Mouse (Mus musculus): ENCODE results near the gene Gpx2.
A peak's percentile ranks its signal among the peaks of the same experiment; 100 is the strongest.

The Gpx2 gene

DNA sequence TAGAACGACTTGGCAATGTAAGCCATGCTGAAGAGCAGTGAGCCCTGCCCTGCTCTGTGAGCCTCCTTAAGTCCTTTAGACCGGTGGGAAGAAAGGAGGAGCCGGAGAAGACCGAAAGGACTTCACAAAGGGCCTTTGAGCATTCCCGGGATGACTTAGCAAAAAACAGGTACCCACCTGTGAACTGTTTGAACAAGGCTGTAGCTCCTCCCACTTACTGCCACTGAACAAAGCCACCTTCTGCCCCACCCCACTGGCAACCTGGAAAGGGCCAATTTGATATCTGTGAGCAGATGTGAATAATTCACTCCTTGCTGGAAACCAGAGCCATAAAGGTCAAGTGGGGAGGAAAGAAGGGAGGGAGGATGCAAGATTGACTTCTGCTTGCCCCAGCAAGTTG lies at the start of gene Gpx2:
Gpx2 (minus strand) TSS at position 205 of the 400 bp plus-strand sequence.
- no peak for DNase-seq

GRCm38 (mm10) chr12:76844346-76845061 lies 49.1 kb upstream of the Gpx2 start:
- no peak for DNase-seq

- DNase-seq = no peak
Observed at GRCm38 (mm10) chr12:76840081-76840480, 44.7 kb upstream of the Gpx2 start.

GRCm38 (mm10) chr12:76839298-76839697 lies 43.9 kb upstream of the Gpx2 start:
- no peak for DNase-seq

DNA sequence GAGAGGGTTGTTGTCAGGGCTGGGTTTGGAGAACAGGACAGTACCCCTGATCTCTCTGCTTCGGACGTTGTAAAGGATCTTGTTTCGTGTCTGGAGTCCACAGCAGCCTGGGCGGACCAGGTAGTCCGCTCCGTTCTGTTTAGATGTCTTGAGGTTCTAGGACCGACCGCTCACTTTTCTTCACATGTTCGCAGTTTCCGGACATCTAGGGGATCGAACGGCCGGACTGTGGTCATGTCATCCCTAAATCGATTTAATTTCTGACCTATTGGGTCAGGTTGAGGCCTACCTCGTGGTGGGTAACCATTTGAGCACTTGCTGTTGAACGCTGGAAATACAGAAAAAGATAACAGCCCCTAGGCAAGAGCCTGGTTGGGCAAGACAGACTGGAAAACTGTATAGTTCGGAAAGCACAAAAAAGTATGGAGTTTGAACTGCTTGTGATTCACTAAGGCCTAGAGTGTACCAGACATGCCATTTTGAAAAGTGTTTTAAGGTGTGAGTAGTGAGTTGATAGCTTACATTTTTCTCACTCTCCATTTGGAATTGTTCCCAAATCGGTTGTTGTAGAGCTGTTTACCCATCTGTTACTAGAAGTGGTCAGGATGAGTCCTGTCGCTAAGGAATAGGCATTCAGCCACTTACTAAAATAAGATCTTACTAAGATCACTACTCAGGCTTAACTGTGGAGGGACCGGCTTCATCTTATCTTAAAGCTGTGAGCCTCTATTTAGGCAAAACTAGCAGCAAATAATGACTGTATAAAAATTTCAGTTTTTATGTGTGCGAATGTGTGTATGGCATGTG lies 42.7 kb upstream of the Gpx2 start:
- DNase-seq = no peak

DNA sequence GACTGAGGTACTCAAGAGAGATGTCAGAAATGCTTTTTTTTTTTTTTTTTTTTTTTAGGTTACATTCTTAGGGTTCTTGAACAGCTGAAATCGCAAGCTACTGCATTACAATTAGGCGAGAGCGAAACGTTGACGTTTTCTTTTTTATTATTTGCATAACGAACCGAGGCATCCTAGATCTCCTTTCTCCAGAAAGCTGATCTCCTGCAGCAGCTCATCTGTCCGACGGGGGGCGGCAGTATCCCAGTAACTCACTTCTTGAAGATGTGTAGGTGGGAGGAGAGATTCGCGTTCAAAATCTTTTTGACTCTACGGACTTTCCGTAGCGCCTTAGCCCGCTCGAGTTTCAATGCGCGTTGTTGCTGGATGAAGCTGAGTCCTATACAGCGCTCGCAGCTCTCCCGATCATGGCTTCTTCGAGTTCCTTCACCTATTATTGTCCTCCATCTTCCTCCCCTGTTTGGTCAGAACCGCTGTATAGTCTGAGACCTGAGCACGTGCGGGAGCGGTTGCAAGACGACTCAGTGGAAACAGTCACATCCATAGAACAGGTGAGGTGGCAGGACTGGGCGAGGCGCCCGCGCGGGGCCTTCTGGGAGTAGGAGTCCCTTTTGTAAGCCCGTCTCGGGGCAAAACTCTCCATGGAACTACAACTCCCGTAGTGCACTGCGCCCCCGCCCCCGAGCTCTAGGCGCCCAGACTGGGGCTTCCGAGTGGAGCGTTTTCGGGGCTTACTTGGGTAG lies 41.9 kb upstream of the Gpx2 start:
- DNase-seq = peak; percentile 97 to 98

DNA sequence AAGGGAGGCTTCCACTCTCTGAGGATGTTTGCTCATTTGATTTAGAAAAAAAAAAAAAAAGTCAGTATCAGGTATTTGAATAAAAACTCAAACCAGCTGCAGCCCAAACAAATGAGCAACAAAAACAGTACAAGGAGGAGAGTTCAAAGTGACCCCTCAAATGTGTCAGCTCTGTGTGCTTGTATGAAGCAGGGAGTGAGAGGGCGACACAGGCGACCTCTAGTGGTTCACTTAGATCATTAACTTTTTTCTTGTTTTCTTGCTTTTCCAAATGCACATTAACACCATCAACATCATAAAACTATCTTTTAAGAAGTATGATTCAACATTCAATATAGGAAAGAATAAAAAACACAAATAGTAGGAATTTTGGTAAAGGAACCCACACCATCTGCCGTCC lies 37.4 kb upstream of the Gpx2 start:
- DNase-seq = peak; percentile 37 to 49

GRCm38 (mm10) chr12:76825283-76825682 lies 29.9 kb upstream of the Gpx2 start:
- DNase-seq = no peak

DNA sequence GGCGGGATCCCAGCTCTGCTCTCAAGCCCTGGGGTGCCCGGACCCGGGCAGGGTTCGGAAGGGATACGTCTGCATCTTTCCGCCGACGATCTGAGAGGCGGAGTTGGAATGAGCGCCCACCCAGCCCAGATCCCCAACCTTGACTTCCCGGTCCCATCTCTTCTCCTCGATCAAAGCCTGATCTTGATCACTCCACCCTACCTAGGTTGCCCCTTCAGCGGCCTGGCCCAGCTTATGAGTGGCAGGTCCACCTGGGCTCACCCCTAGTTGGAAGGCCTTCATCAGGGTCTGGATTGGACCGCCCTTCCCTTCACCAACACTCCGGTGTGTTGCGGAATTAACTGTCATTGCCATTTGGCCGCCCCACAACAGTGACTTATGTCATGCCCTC lies 27.3 kb upstream of the Gpx2 start, which contains the start of gene Rab15:
Rab15 (minus strand) TSS at position 258 of the 391 bp plus-strand sequence.
- DNase-seq = no peak

- DNase-seq = peak; percentile 54 to 63
Observed at GRCm38 (mm10) chr12:76822002-76822650, 26.8 kb upstream of the Gpx2 start.

GRCm38 (mm10) chr12:76820615-76821014 lies 25.3 kb upstream of the Gpx2 start:
- no peak for DNase-seq

GRCm38 (mm10) chr12:76819816-76820215 lies 24.5 kb upstream of the Gpx2 start:
- DNase-seq = no peak

DNA sequence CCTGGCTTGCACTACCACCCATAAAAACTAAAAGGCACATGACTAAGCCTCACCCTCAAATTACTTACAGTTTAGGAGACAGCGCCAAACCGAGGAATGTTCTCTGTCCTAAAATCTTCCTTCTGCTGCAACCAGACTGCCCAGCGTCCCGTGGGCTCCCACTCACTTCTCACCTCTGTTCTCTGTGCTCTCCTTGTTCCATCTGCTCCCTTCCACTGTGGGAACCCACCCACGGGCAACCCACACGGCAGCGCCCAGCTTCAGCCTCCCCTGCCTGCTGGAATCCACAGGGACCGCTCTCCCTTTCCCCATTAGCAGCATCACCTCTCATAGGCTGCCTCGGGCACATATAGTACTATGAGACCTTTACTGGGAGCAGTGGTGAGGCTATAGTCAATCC lies 23.6 kb upstream of the Gpx2 start:
- no peak for DNase-seq

GRCm38 (mm10) chr12:76818120-76818519 lies 22.8 kb upstream of the Gpx2 start:
- DNase-seq = peak; percentile 37 to 57

DNA sequence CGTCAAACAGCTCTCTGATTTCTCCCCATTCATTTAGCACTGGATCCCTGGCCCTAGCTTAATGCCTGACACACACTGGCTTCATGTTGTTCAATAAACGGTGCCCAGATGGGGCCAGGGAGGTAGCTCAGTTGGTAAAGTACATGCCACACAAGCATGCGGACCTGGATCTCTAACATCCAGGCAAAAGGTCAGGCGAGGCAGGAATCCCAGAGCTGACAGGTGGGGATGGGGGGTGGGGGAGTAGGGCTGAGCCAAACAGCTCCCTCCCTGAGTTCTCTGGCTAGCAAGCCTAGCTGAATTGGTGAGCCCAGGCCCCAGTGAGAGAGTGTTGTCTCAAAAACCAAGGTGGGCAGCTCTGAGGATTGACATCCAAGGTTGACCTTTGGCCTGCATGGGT lies 21.8 kb upstream of the Gpx2 start:
- no peak for DNase-seq

DNA sequence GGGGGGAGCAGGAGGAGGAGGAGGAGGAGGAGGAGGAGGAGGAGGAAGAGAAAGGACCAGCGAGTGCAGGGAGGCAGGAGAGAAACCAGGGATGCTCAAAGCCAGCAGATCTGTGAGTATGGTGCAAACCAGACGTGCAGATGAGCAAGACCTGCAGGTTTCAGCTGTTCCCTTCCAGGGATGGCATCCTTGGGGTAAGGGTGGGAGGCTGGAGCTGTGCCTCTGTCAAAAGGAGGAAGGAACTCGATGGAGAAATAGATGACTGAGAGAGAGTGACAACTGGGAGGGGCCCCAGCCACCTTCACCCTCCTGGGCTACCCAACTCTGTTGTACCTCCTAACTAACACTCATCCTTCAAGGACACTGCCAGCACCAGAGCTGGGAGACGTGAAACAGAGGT lies 21.4 kb upstream of the Gpx2 start:
- DNase-seq = no peak

GRCm38 (mm10) chr12:76814120-76814519 lies 18.8 kb upstream of the Gpx2 start:
- DNase-seq = no peak

GRCm38 (mm10) chr12:76813543-76813942 lies 18.2 kb upstream of the Gpx2 start:
- DNase-seq = no peak

DNA sequence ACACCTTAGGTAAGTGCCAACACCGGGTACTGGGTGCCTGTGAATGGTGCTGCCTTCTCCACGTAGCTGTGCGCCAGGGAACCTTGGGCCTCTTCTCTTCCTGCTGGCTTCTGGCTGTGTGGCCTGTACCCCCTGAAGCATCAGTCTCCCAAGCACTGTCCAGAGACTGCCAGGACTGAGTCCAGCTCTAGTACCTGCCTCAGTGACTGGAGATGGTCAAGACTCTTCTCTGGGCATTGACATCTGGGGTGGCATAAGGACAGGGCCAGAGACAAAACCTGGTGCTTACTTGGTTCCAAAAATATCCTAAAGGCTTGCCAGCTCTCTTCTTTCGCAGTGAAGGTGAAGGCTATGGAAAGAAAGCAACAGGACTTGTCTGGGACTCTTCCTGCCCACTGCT lies 15.7 kb upstream of the Gpx2 start:
- DNase-seq = no peak

- DNase-seq = no peak
Observed at GRCm38 (mm10) chr12:76810491-76810890, 15.1 kb upstream of the Gpx2 start.

GRCm38 (mm10) chr12:76807796-76808195 lies 12.4 kb upstream of the Gpx2 start:
- DNase-seq = no peak

- no peak for DNase-seq
Observed at GRCm38 (mm10) chr12:76805056-76805811, 9.9 kb upstream of the Gpx2 start.
